Mouse (Mus musculus) hindbrain, postnatal 0 days (tissue): Measurements from ENCODE around the gene Defa33. TPM values are rescaled to one million over a fixed set of nuclear protein-coding genes. Genes with fewer than 3 reads are reported as not detected.
"Not testable (repeated sequence)": the region's sequence is repeated elsewhere in the genome, so short reads cannot be mapped to it uniquely, and the experiment has no call there.

Experiments
- ATAC-seq: fragments of 200-750 bp; cut with Nextera tagmentation; 2 replicates; pipeline ENCODE4 v1.8.0; 2017; ENCODE audit warnings: mild to moderate bottlenecking, moderate TSS enrichment, moderate library complexity
- DNase-seq: peaks from one replicate; pipeline ENCODE4 v3.0.0-alpha.2; 2015; ENCODE audit warnings: low spot score
- H3K27ac ChIP-seq: fragments of 300-500 bp; sonication (generic); 2 replicates; pipeline ENCODE4 v1.5.1; 2014; ENCODE audit warnings: mild to moderate bottlenecking
- H3K27me3 ChIP-seq: fragments of 300-500 bp; sonication (generic); 2 replicates; pipeline ENCODE4 v1.6.1; 2014; ENCODE audit warnings: low read length, mixed read lengths; ENCODE audit not compliant: insufficient read depth
- H3K36me3 ChIP-seq: fragments of 300-500 bp; sonication (generic); 2 replicates; pipeline ENCODE4 v1.6.1; 2014; ENCODE audit warnings: low read length, mixed read lengths; ENCODE audit not compliant: insufficient read depth
- H3K4me1 ChIP-seq: fragments of 300-500 bp; sonication (generic); 2 replicates; pipeline ENCODE4 v1.6.1; 2014; ENCODE audit warnings: antibody characterized with exemption, low read length, mixed read lengths; ENCODE audit not compliant: insufficient read depth
- H3K4me2 ChIP-seq: fragments of 300-500 bp; sonication (generic); 2 replicates; pipeline ENCODE4 v1.6.1; 2014; ENCODE audit warnings: low read depth, mild to moderate bottlenecking, low read length, moderate library complexity, mixed read lengths
- H3K4me3 ChIP-seq: fragments of 300-500 bp; sonication (generic); 2 replicates; pipeline ENCODE4 v1.5.1; 2014; ENCODE audit warnings: low read length
- H3K9ac ChIP-seq: fragments of 300-500 bp; sonication (generic); replicated peaks from 2 replicates; pipeline ENCODE4 v1.6.1; 2014; ENCODE audit warnings: mild to moderate bottlenecking, low read length, moderate library complexity, mixed read lengths
- H3K9me3 ChIP-seq: fragments of 300-500 bp; sonication (generic); 2 replicates; pipeline ENCODE4 v1.6.1; 2016; ENCODE audit warnings: low read length, mixed read lengths
- WGBS: fragments of 180-500 bp; shearing (Covaris S2); extraction: QIAGEN DNeasy Blood & Tissue Kit; methylation state at CpG from one replicate; pipeline ENCODE4 v1.1.7; 2014; 5-methylcytosine and 5-hydroxymethylcytosine counted together
- polyA plus RNA-seq: library from polyadenylated mRNA; unstranded; fragments of >200 nt; fragmentation: Nextera tagmentation; extraction: Ambion mirVana; gene quantifications from 2 replicates; pipeline ENCODE4 v1.2.1, GENCODE M21; 2015
- total RNA-seq: library from RNA; depleted of rRNA; stranded (reverse); fragments of >200 nt; gene quantifications from 2 replicates; pipeline ENCODE4 v1.2.3, GENCODE M21; 2014; rRNA removed

The Defa33 gene
- not detected in 2 replicates for total RNA-seq
- polyA plus RNA-seq = not detected in 2 replicates

- H3K9ac ChIP-seq, H3K27ac ChIP-seq, H3K4me2 ChIP-seq, H3K36me3 ChIP-seq, H3K4me3 ChIP-seq, H3K9me3 ChIP-seq, DNase-seq, H3K4me1 ChIP-seq, ATAC-seq, H3K27me3 ChIP-seq: not testable (repeated sequence)
- no CpG with 5 or more reads among the region's 2 CpGs for WGBS
Measured at GRCm38 (mm10) chr8:21391511-21391910, at the start of gene Defa33. TSS of gene Defa33 (plus strand) at chr8:21391811.

GRCm38 (mm10) chr8:21378215-21378614, 13.4 kb upstream of the Defa33 start, which contains the start of gene Defa2:
TSS of gene Defa2 (plus strand) at chr8:21378515.
- DNase-seq, H3K36me3 ChIP-seq, H3K4me3 ChIP-seq, ATAC-seq, H3K4me2 ChIP-seq, H3K9me3 ChIP-seq, H3K27ac ChIP-seq, H3K4me1 ChIP-seq, H3K27me3 ChIP-seq, H3K9ac ChIP-seq: not testable (repeated sequence)
- no CpG with 5 or more reads among the region's 2 CpGs for WGBS

GRCm38 (mm10) chr8:21427111-21427510, 35.5 kb downstream of the Defa33 start, which contains the start of gene Defa36:
TSS of gene Defa36 (plus strand) at chr8:21427411.
- WGBS = no CpG with 5 or more reads among the region's 1 CpGs

More at GRCm38 (mm10) chr8:21427111-21427510, 35.5 kb downstream of the Defa33 start, which contains the start of gene Defa36:
- not testable (repeated sequence) for H3K4me1 ChIP-seq, H3K9ac ChIP-seq, ATAC-seq, H3K4me2 ChIP-seq, H3K36me3 ChIP-seq, H3K27me3 ChIP-seq, H3K27ac ChIP-seq, H3K4me3 ChIP-seq, DNase-seq, H3K9me3 ChIP-seq

Other genes starting within 250 kb of the Defa33 start
- not detected in 2 replicates for gene Defa22, start 229.5 kb upstream of the Defa33 start, total RNA-seq
- gene Defa22, start 229.5 kb upstream of the Defa33 start, polyA plus RNA-seq = not detected in 2 replicates
- gene Defa31, start 200.2 kb upstream of the Defa33 start, total RNA-seq = not detected in 2 replicates
- gene Defa31, start 200.2 kb upstream of the Defa33 start, polyA plus RNA-seq = not detected in 2 replicates
- gene Gm15293, start 190.2 kb upstream of the Defa33 start, total RNA-seq = not detected in 2 replicates
- not detected in 2 replicates for gene Gm15293, start 190.2 kb upstream of the Defa33 start, polyA plus RNA-seq
- not detected in 2 replicates for gene Gm15292, start 142.1 kb upstream of the Defa33 start, total RNA-seq
- gene Gm15292, start 142.1 kb upstream of the Defa33 start, polyA plus RNA-seq = not detected in 2 replicates
- gene Defa27, start 76.3 kb upstream of the Defa33 start, total RNA-seq = not detected in 2 replicates
- not detected in 2 replicates for gene Defa27, start 76.3 kb upstream of the Defa33 start, polyA plus RNA-seq
- gene Defa29, start 64.8 kb upstream of the Defa33 start, total RNA-seq = not detected in 2 replicates
- gene Defa29, start 64.8 kb upstream of the Defa33 start, polyA plus RNA-seq = not detected in 2 replicates
- gene Defa2, start 13.3 kb upstream of the Defa33 start, total RNA-seq = not detected in 2 replicates
- not detected in 2 replicates for gene Defa2, start 13.3 kb upstream of the Defa33 start, polyA plus RNA-seq
- gene Defa36, start 35.6 kb downstream of the Defa33 start, total RNA-seq = not detected in 2 replicates
- not detected in 2 replicates for gene Defa36, start 35.6 kb downstream of the Defa33 start, polyA plus RNA-seq
- not detected in 2 replicates for gene Gm7849, start 64.7 kb downstream of the Defa33 start, total RNA-seq
- gene Gm7849, start 64.7 kb downstream of the Defa33 start, polyA plus RNA-seq = not detected in 2 replicates
- gene Defa20, start 117.4 kb downstream of the Defa33 start, total RNA-seq = not detected in 2 replicates
- gene Defa20, start 117.4 kb downstream of the Defa33 start, polyA plus RNA-seq = not detected in 2 replicates
- gene Defa32, start 137.2 kb downstream of the Defa33 start, total RNA-seq = not detected in 2 replicates
- gene Defa32, start 137.2 kb downstream of the Defa33 start, polyA plus RNA-seq = not detected in 2 replicates
- gene Defa37, start 173.6 kb downstream of the Defa33 start, total RNA-seq = not detected in 2 replicates
- not detected in 2 replicates for gene Defa37, start 173.6 kb downstream of the Defa33 start, polyA plus RNA-seq
- gene Defa28, start 191.2 kb downstream of the Defa33 start, total RNA-seq = not detected in 2 replicates
- not detected in 2 replicates for gene Defa28, start 191.2 kb downstream of the Defa33 start, polyA plus RNA-seq
- not detected in 2 replicates for gene Gm7861, start 202.7 kb downstream of the Defa33 start, total RNA-seq
- not detected in 2 replicates for gene Gm7861, start 202.7 kb downstream of the Defa33 start, polyA plus RNA-seq
- not detected in 2 replicates for gene Defa26, start 226.4 kb downstream of the Defa33 start, total RNA-seq
- not detected in 2 replicates for gene Defa26, start 226.4 kb downstream of the Defa33 start, polyA plus RNA-seq